Mouse (Mus musculus) lung, embryonic 15.5 days (tissue): ENCODE data around the gene Wdr90. TPM values are rescaled to one million over a fixed set of nuclear protein-coding genes. Genes with fewer than 3 reads are reported as not detected.
A peak's percentile ranks its signal among the peaks of the same experiment; 100 is the strongest.

Experiments
- ATAC-seq: fragments of 200-750 bp; cut with Nextera tagmentation; 2 replicates; pipeline ENCODE4 v1.8.0; 2017; ENCODE audit warnings: moderate number of reproducible peaks, borderline replicate concordance; ENCODE audit not compliant: low FRiP score, low TSS enrichment; ENCODE audit errors: extremely low read depth
- H3K27ac ChIP-seq: fragments of 300-500 bp; sonication (generic); 2 replicates; pipeline ENCODE4 v1.5.1; 2015; ENCODE audit warnings: moderate library complexity, mild to moderate bottlenecking, inconsistent platforms
- H3K27me3 ChIP-seq: fragments of 300-500 bp; sonication (generic); 2 replicates; pipeline ENCODE4 v1.6.1; 2015; ENCODE audit warnings: inconsistent platforms
- H3K36me3 ChIP-seq: fragments of 300-500 bp; sonication (generic); 2 replicates; pipeline ENCODE4 v1.6.1; 2015; ENCODE audit warnings: inconsistent platforms
- H3K4me1 ChIP-seq: fragments of 300-500 bp; sonication (generic); 2 replicates; pipeline ENCODE4 v1.6.1; 2015; ENCODE audit warnings: inconsistent platforms
- H3K4me2 ChIP-seq: fragments of 300-500 bp; sonication (generic); 2 replicates; pipeline ENCODE4 v1.6.1; 2015; ENCODE audit warnings: inconsistent platforms, mild to moderate bottlenecking, moderate library complexity
- H3K4me3 ChIP-seq: fragments of 300-500 bp; sonication (generic); 2 replicates; pipeline ENCODE4 v1.5.1; 2015; ENCODE audit warnings: mild to moderate bottlenecking, inconsistent platforms
- H3K9ac ChIP-seq: fragments of 300-500 bp; sonication (generic); 2 replicates; pipeline ENCODE4 v1.6.1; 2015; ENCODE audit warnings: inconsistent platforms
- H3K9me3 ChIP-seq: fragments of 300-500 bp; sonication (generic); 2 replicates; pipeline ENCODE4 v1.6.1; 2016; ENCODE audit warnings: inconsistent platforms
- WGBS: fragments of 180-500 bp; shearing (Covaris S2); methylation state at CpG from one replicate; pipeline ENCODE4 v1.1.7; 2015; 5-methylcytosine and 5-hydroxymethylcytosine counted together
- polyA plus RNA-seq: library from polyadenylated mRNA; unstranded; fragments of >200 nt; fragmentation: Nextera tagmentation; extraction: Ambion mirVana; gene quantifications from 2 replicates; pipeline ENCODE4 v1.2.1, GENCODE M21; 2015

Wdr90 gene
- 32.2 and 32.8 TPM in 2 replicates for polyA plus RNA-seq

GRCm38 (mm10) chr17:25860832-25861703, at the start of gene Wdr90:
TSS of gene Wdr90 (minus strand) at chr17:25861501.
- peak within 1 kb of the TSS; percentile 62 for H3K27ac ChIP-seq
- no peaks in the 10 kb centered on the region for H3K9me3 ChIP-seq
- peak within 1 kb of the TSS; percentile 68 for H3K9ac ChIP-seq
- ATAC-seq, result peak; percentile 93
- H3K4me1 ChIP-seq, result peaks cover 16% of the 10 kb centered on the region
- H3K4me2 ChIP-seq, result peak within 1 kb of the TSS; percentile 82
- H3K27me3 ChIP-seq, result no peaks in the 10 kb centered on the region
- peak within 1 kb of the TSS; percentile 70 for H3K4me3 ChIP-seq
- no peaks in the 10 kb centered on the region for H3K36me3 ChIP-seq
- 3% methylated on average over 62 of the region's 65 CpGs for WGBS

GRCm38 (mm10) chr17:25907640-25908039, 46.3 kb upstream of the Wdr90 start:
- 87% methylated on average over 2 of the region's 2 CpGs for WGBS
- Histone ChIP-seq H3K27me3 (no peaks in the 10 kb centered on the region), H3K4me3 (no peak overlapping the region), H3K36me3 (peaks cover 5% of the 10 kb centered on the region; the same call in 1 of the 2 replicates), H3K4me1 (no peaks in the 10 kb centered on the region), H3K27ac (no peak overlapping the region), H3K9me3 (no peaks in the 10 kb centered on the region), H3K9ac (no peak overlapping the region), H3K4me2 (no peak overlapping the region)
- ATAC-seq, result no peak

GRCm38 (mm10) chr17:25903061-25903460, 41.8 kb upstream of the Wdr90 start:
- H3K4me3 ChIP-seq, result no peak overlapping the region
- H3K27ac ChIP-seq, result no peak overlapping the region
- H3K36me3 ChIP-seq, result peaks cover 12% of the 10 kb centered on the region
- H3K27me3 ChIP-seq, result no peaks in the 10 kb centered on the region
- no peak for ATAC-seq
- no peaks in the 10 kb centered on the region for H3K4me1 ChIP-seq
- H3K9me3 ChIP-seq, result no peaks in the 10 kb centered on the region
- WGBS, result 87% methylated on average over 3 of the region's 3 CpGs
- no peak overlapping the region for H3K4me2 ChIP-seq
- no peak overlapping the region for H3K9ac ChIP-seq

GRCm38 (mm10) chr17:25900193-25900592, 38.9 kb upstream of the Wdr90 start:
- Histone ChIP-seq H3K4me1 (no peaks in the 10 kb centered on the region), H3K9me3 (no peaks in the 10 kb centered on the region), H3K27me3 (no peaks in the 10 kb centered on the region), H3K4me2 (no peak overlapping the region), H3K27ac (no peak overlapping the region), H3K4me3 (no peak overlapping the region), H3K36me3 (peaks cover 7% of the 10 kb centered on the region), H3K9ac (no peak overlapping the region)
- 97% methylated on average over 1 of the region's 1 CpGs for WGBS
- no peak for ATAC-seq

GRCm38 (mm10) chr17:25895891-25896290, 34.6 kb upstream of the Wdr90 start:
- Histone ChIP-seq H3K9me3 (no peaks in the 10 kb centered on the region), H3K27me3 (no peaks in the 10 kb centered on the region), H3K36me3 (peaks cover 7% of the 10 kb centered on the region), H3K4me2 (no peak overlapping the region), H3K9ac (no peak overlapping the region), H3K4me3 (no peak overlapping the region), H3K4me1 (no peaks in the 10 kb centered on the region), H3K27ac (no peak overlapping the region)
- ATAC-seq, result no peak
- 66% methylated on average over 12 of the region's 12 CpGs for WGBS

GRCm38 (mm10) chr17:25895415-25895814, 34.1 kb upstream of the Wdr90 start:
- H3K27ac ChIP-seq, result no peak overlapping the region
- 66% methylated on average over 2 of the region's 2 CpGs for WGBS
- no peaks in the 10 kb centered on the region for H3K27me3 ChIP-seq
- no peak overlapping the region for H3K9ac ChIP-seq
- H3K4me1 ChIP-seq, result no peaks in the 10 kb centered on the region
- H3K4me2 ChIP-seq, result no peak overlapping the region
- no peaks in the 10 kb centered on the region for H3K9me3 ChIP-seq
- H3K4me3 ChIP-seq, result no peak overlapping the region
- peaks cover 3% of the 10 kb centered on the region; the same call in 1 of the 2 replicates for H3K36me3 ChIP-seq
- ATAC-seq, result no peak

- Histone ChIP-seq H3K9me3 (no peaks in the 10 kb centered on the region), H3K4me2 (no peak overlapping the region), H3K27ac (no peak overlapping the region), H3K4me3 (no peak overlapping the region), H3K4me1 (no peaks in the 10 kb centered on the region), H3K36me3 (peaks cover 8% of the 10 kb centered on the region; the same call in 1 of the 2 replicates), H3K27me3 (no peaks in the 10 kb centered on the region), H3K9ac (no peak overlapping the region)
- ATAC-seq, result peak; percentile 64; the same call in 1 of the 2 replicates
- 30% methylated on average over 2 of the region's 2 CpGs for WGBS
Observed at GRCm38 (mm10) chr17:25893975-25894617, 32.8 kb upstream of the Wdr90 start.

- Histone ChIP-seq H3K4me3 (no peak overlapping the region), H3K9ac (no peak overlapping the region), H3K4me1 (no peaks in the 10 kb centered on the region), H3K27ac (no peak overlapping the region), H3K36me3 (peaks cover 16% of the 10 kb centered on the region), H3K9me3 (no peaks in the 10 kb centered on the region), H3K4me2 (no peak overlapping the region), H3K27me3 (no peaks in the 10 kb centered on the region)
- WGBS, result 87% methylated on average over 3 of the region's 3 CpGs
- ATAC-seq, result no peak
Observed at GRCm38 (mm10) chr17:25888837-25889236, 27.5 kb upstream of the Wdr90 start.

- 69% methylated on average over 10 of the region's 10 CpGs for WGBS
- no peaks in the 10 kb centered on the region for H3K27me3 ChIP-seq
- H3K9me3 ChIP-seq, result no peaks in the 10 kb centered on the region
- H3K4me1 ChIP-seq, result no peaks in the 10 kb centered on the region
- no peak overlapping the region for H3K4me2 ChIP-seq
- no peak overlapping the region for H3K9ac ChIP-seq
- peak; percentile 17; the same call in 1 of the 2 replicates for ATAC-seq
- H3K36me3 ChIP-seq, result peaks cover 29% of the 10 kb centered on the region
- H3K27ac ChIP-seq, result no peak overlapping the region
- H3K4me3 ChIP-seq, result no peak overlapping the region
Observed at GRCm38 (mm10) chr17:25887467-25887866, 26.2 kb upstream of the Wdr90 start.

- H3K9me3 ChIP-seq, result no peaks in the 10 kb centered on the region
- no peak overlapping the region for H3K9ac ChIP-seq
- ATAC-seq, result no peak
- H3K4me3 ChIP-seq, result no peak overlapping the region
- no peak overlapping the region for H3K27ac ChIP-seq
- H3K4me2 ChIP-seq, result no peak overlapping the region
- H3K36me3 ChIP-seq, result peaks cover 29% of the 10 kb centered on the region
- no peaks in the 10 kb centered on the region for H3K4me1 ChIP-seq
- H3K27me3 ChIP-seq, result no peaks in the 10 kb centered on the region
Observed at GRCm38 (mm10) chr17:25886806-25887205, 25.5 kb upstream of the Wdr90 start.

- 76% methylated on average over 4 of the region's 4 CpGs for WGBS
- Histone ChIP-seq H3K27ac (no peak overlapping the region), H3K4me2 (no peak overlapping the region), H3K27me3 (no peaks in the 10 kb centered on the region), H3K4me1 (no peaks in the 10 kb centered on the region), H3K36me3 (peaks cover 29% of the 10 kb centered on the region), H3K9ac (no peak overlapping the region), H3K4me3 (no peak overlapping the region), H3K9me3 (no peaks in the 10 kb centered on the region)
- ATAC-seq, result no peak
Observed at GRCm38 (mm10) chr17:25885636-25886035, 24.3 kb upstream of the Wdr90 start.

GRCm38 (mm10) chr17:25883824-25884223, 22.5 kb upstream of the Wdr90 start:
- Histone ChIP-seq H3K9ac (no peak overlapping the region), H3K4me2 (no peak overlapping the region), H3K27me3 (no peaks in the 10 kb centered on the region), H3K4me1 (no peaks in the 10 kb centered on the region), H3K27ac (no peak overlapping the region), H3K36me3 (peaks cover 25% of the 10 kb centered on the region), H3K9me3 (no peaks in the 10 kb centered on the region), H3K4me3 (no peak overlapping the region)
- no peak for ATAC-seq
- WGBS, result 89% methylated on average over 3 of the region's 3 CpGs
